Mouse (Mus musculus) testis, adult 2 months (tissue): Measurements from ENCODE around the gene Ttf2.

Source experiments
- CTCF ChIP-seq: fragments of 200-500 bp; IDR thresholded peaks from 2 replicates; pipeline ENCODE4 v1.5.1; 2012; ENCODE audit warnings: low read depth, mild to moderate bottlenecking, inconsistent platforms, low read length, moderate library complexity; ENCODE audit not compliant: control insufficient read depth, insufficient read depth, insufficient replicate concordance
- POLR2A ChIP-seq: fragments of 200-500 bp; IDR thresholded peaks from 2 replicates; pipeline ENCODE4 v1.6.1; 2012; ENCODE audit warnings: low read depth, mild to moderate bottlenecking, inconsistent platforms, low read length, moderate library complexity; ENCODE audit not compliant: control insufficient read depth

- TF ChIP-seq CTCF = no peak
- no peak for TF ChIP-seq POLR2A
Measured at GRCm38 (mm10) chr3:101018494-101018893, 49.0 kb upstream of the Ttf2 start.
